Mouse (Mus musculus) gastrocnemius, adult 8-10 months (tissue): ENCODE results near the gene Efna3. TPM values are rescaled to one million over a fixed set of nuclear protein-coding genes. Genes with fewer than 3 reads are reported as not detected.
A peak's percentile ranks its signal among the peaks of the same experiment; 100 is the strongest.

ENCODE experiments used
- DNase-seq, 2 experiments: peaks; one replicate each; pipeline ENCODE4 v3.0.0; 2022; ENCODE audit warnings: low spot score in 2 of 2
- total RNA-seq, 4 experiments: library from RNA; stranded (reverse); gene quantifications; 2 replicates each; pipeline ENCODE4 v1.2.4; 2022

The Efna3 gene
- total RNA-seq, 4 experiments from 2014 or later, result not detected

DNA sequence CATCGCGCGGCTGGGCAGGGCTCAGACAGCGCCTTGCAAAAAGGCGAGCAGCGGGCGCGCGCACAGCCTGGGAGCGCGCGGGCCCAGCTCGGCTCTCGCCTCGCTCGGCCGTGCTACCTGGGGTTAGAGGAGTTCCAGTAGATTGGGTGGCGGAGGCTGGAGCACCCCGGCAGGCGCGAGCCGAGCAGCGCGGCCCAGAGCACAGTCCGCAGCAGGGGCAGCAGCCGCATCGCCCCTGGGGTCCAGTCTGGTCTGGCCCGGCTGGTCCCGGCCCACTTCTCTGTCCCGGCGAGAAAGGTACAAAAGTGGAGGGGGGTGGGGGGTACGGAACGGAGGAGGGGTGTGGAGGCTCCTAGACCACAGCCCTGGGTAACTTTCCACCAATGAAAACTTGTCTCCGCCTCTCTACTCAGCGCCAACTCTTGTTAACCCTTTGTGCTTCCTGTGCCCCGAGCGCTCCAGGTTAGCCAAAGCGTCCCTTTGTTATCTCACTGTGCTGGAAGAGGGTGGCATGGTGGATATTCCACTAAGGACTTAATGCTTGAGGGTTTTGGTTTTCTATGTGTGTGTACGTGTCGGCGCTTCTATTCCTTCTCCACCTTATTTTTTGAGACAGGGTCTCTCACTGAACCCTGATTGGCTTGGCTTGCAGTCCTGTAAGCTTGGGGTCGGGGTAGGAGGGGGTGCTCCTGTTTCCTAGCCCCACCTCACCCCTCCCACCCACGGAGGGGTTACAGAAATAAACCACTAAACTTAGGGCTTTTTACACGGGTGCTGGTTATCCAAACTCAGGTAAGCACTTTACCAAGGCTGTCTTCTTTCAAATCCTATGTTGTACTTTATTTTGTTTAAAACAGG is 15.2 kb upstream of the Efna3 start, which contains the start of gene Efna4:
Gene Efna4 (minus strand): TSS at position 308 of the 858 bp plus-strand sequence.
- no peak for DNase-seq

DNA sequence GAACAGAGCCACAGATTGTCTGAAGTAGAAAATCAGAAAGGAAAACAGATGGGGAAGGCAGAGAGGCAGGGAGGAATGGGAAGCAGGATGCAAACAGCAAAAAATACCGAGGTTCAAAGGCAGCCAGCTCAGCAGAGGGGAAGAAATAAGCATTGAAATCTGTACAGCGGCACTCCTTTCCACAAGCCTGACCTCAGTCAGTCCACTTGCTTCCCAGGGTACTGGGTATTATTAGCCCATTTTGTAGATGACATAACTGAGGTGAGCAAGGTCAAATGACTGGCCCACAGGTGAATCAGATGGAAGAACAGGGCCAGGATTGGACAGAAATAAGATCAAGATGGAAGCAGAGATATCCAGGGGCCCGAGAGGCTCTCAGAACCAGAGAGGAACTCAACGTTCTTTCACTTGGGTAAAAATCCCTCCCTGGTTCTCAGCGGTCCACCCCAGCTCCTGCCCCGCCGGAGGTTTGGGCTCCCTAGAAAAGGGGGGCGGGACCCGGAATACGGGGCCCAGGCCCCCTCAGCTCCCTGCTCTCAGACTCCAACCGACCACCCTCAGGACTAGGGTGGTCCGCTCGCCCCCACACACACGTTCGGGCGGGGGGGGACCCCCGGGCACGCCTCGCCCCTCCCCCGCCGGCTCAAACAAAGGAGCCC is 14.4 kb upstream of the Efna3 start:
- no peak for DNase-seq

DNA sequence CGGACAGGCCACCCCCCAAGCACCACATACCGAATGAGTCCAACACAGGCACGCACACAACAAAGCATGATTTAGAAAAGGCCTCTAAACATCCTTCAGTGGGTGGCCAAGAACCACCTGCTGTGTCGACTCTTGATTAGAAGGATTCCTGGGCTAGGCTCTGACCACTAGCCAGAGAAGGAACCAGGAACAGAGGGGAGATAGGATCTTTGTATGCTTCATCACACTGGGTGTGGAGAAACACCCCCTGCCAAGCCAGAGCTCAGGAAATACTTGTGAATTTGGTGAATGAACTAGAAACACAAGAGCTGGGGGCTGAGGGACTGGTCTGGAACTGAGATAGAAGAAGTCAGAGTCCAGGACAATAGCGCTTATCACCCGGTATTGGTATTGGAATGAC is 13.8 kb upstream of the Efna3 start:
- DNase-seq, result no peak

DNA sequence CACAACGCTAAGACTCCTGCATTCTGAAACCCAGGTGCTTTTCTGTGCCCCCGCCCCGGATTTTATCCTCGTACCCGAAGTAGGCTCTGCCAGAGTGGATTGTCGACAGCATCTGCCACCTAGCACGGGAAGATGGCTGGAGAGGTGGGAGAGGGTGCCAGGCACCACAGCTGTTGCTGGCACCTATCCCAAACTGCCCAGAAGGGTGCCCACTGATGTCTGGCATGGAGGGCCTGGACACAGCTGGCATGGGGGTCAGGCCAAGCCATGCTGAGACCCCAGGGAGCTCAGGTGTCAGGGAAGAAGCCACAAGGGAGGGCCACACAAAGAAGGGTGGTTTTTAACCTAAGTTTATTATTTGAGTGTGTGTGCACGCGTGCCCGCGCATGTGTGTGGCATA is 10.3 kb upstream of the Efna3 start:
- DNase-seq, result no peak

DNA sequence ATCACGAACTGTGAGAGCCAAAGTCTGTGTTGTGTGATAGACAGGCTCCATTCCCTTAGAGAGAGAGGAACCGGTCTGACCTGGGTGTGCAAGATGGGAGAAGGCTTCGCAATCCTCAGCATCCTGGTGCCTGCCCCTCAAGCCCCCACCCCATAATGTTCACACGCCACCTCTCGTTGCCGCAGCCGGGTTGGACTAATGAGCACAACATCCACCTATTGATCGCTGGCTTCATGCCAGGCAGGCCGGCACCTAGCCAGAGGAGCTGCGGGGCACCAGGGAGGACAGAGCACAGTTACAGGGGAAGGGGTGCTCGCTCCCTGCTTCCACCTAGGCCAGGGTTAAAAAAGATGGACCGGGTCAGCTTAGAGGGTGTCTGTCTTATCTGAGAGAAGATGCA is 9.7 kb upstream of the Efna3 start:
- DNase-seq, result no peak

GRCm38 (mm10) chr3:89332013-89332412 is 9.2 kb upstream of the Efna3 start:
- no peak for DNase-seq

- no peak for DNase-seq
These were observed 8.8 kb upstream of the Efna3 start for GRCm38 (mm10) chr3:89331561-89331960.

GRCm38 (mm10) chr3:89330948-89331347 is 8.2 kb upstream of the Efna3 start:
- DNase-seq, result no peak

GRCm38 (mm10) chr3:89330346-89330745 is 7.6 kb upstream of the Efna3 start:
- DNase-seq, result no peak

DNA sequence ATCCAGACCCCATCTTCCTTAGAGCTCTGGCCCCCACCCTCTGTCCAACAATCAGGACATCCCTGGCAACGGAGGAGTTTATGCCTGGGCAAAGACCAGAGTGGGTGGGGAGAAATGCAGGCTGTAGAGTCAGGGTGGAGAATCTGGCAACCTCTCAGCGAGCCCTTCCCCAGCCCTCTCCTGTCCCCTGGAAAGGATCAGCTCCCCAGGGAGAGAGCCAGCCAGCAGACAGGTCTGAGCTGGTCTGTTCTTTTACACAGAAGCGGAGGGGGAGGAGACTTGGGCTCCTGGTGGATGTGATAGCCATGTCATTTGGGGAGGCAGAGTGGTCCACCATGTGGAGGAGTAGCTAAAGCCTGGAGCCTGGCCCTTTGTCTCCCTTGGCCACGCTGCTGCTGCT is 5.9 kb upstream of the Efna3 start:
- DNase-seq, result no peak

DNA sequence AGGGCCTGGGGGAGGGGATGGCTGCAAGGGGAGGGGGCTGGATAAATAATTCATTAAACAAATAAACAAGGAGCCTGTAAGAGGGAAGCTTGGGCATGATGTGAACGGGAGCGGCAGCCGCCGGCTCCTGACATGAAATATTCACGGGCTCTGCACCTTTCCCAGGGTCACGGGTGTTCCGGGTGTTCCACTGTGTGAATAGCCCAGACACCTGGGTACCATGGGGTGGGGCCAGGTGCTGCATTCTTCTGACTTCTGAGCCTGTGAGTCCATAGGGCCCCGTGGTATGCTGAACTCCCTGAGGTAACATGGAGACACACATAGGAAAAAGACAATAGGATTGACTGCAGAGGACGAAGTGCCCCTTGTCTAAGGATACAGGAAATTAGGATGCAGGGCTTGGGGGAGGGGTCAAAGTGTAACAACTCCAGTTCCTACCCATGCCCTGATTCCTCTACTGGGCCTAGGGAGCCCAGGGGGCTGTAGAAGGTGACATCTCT is 4.7 kb upstream of the Efna3 start:
- no peak for DNase-seq

- DNase-seq, result no peak
These were observed 3.1 kb upstream of the Efna3 start for GRCm38 (mm10) chr3:89325882-89326281.

DNA sequence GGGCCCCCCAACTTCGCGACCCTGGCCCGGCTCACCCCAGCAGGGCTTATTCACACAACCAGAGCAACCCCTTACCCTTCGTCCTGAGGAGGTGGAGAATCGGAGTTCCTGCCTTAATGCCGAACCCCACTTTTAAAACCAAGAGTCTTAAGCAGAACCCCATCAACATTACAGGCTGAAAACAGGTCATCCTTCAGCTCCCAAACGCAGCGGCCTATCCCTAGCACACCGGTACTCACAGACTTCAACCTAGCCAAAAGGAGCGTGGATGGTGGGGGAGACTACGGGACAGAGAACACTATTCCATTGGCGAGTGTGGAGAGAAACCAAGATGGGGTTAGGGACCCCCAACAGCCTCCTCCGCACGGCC is 649 bp downstream of the Efna3 start:
- DNase-seq, result no peak

GRCm38 (mm10) chr3:89321183-89322130 is 1.3 kb downstream of the Efna3 start:
- DNase-seq, result no peak

GRCm38 (mm10) chr3:89320581-89321182 is 2.1 kb downstream of the Efna3 start:
- no peak for DNase-seq

DNA sequence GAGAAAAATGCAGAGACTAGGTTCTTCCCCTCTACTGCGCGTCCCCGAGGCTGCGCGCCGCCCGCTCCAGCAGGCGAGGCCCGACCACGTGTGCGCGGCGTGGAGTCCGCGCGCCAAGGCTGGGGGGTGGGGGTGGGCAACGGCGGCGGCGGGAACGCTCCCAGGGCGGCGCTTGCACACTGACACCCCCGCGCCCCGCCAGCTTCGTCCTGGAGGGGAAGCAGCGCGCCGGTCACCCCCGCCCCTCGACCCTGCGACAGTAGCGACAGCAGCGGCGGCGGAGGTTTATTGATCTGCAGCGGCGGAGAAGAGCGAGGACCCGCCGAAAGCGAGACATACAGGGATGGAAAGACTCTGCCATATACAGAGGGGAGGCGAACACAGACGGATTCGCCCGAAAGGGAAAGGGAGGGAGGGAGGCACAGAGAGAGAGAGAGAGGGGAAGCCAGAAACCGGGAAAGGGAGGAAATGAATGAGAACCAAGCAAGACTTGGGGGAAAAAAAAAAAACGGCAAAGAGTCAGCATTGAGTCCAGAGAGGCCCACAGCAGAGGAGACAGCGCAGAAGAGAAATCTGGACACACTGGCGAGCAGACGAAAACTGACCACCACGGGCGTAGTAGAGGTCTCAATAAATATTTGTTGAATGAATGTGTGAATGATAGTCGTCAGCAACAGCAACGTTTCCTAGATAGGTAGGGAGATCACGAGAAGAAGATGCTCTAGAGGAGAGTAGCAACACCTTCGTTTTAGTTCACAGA is 3.0 kb downstream of the Efna3 start:
- no peak for DNase-seq

- DNase-seq, result no peak
These were observed 3.7 kb downstream of the Efna3 start for GRCm38 (mm10) chr3:89318971-89319590.

DNA sequence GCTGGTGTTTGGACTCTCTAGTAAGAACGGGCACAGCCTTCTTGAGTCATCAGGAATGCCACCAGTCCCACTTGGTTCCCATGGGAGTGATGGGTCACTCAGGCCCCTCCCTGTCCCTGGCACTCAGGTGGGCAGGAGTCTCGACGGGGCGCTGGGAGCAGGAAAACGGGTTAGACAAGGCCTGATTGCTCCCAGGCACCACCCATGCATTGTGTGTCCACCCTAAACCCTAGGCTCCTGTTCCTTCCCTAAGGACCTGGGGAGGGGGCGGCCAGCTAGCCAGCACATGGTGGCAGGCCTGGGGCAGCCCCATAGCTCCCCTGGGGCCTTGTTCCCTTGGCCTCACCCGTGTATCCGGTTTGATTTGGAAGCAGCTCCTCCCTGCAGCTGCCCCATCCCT is 4.4 kb downstream of the Efna3 start:
- DNase-seq, result no peak

DNA sequence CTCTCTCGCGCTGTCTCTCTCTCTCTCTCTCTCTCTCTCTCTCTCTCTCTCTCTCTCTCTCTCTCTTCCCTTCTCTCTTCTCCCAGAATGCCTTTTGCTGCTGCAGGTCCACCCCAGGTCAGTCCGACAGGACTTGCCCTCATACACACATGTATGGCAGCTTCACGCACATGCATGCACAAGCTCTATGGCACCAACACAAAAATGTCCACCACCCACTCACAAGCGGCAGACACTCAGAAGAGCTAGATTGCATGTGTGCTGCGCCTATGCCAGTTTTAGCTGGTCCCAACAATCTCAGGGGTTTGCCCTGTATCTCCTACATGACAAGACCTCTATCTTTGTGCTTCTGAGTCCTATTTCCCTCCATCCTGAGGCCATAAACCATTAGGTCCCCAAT is 5.5 kb downstream of the Efna3 start:
- DNase-seq, result no peak

GRCm38 (mm10) chr3:89316833-89317232 is 5.9 kb downstream of the Efna3 start:
- peak; percentile 73 to 81 for DNase-seq
